Mouse (Mus musculus) midbrain, embryonic 12.5 days (tissue): ENCODE results near the gene Lgals2. TPM values are rescaled to one million over a fixed set of nuclear protein-coding genes. Genes with fewer than 3 reads are reported as not detected.

ENCODE experiments used
- ATAC-seq: fragments of 200-750 bp; cut with Nextera tagmentation; 2 replicates; pipeline ENCODE4 v1.8.0; 2017; ENCODE audit warnings: low read depth, moderate TSS enrichment, moderate library complexity; ENCODE audit not compliant: low FRiP score
- H3K27ac ChIP-seq: fragments of 300-500 bp; sonication (generic); replicated peaks from 2 replicates; pipeline ENCODE4 v1.5.1; 2016; ENCODE audit warnings: mild to moderate bottlenecking
- H3K27me3 ChIP-seq: fragments of 300-500 bp; sonication (generic); 2 replicates; pipeline ENCODE4 v1.6.1; 2016; ENCODE audit warnings: mild to moderate bottlenecking
- H3K36me3 ChIP-seq: fragments of 300-500 bp; sonication (generic); 2 replicates; pipeline ENCODE4 v1.6.1; 2016
- H3K4me1 ChIP-seq: fragments of 300-500 bp; sonication (generic); 2 replicates; pipeline ENCODE4 v1.6.1; 2016
- H3K4me2 ChIP-seq: fragments of 300-500 bp; sonication (generic); replicated peaks from 2 replicates; pipeline ENCODE4 v1.6.1; 2016; ENCODE audit warnings: mild to moderate bottlenecking, moderate library complexity
- H3K4me3 ChIP-seq: fragments of 300-500 bp; sonication (generic); 2 replicates; pipeline ENCODE4 v1.5.1; 2016; ENCODE audit warnings: mild to moderate bottlenecking
- H3K9ac ChIP-seq: fragments of 300-500 bp; sonication (generic); replicated peaks from 2 replicates; pipeline ENCODE4 v1.6.1; 2016; ENCODE audit warnings: mild to moderate bottlenecking, moderate library complexity
- H3K9me3 ChIP-seq: fragments of 300-500 bp; sonication (generic); 2 replicates; pipeline ENCODE4 v1.6.1; 2016; ENCODE audit warnings: mild to moderate bottlenecking
- WGBS: fragments of 180-500 bp; shearing (Covaris S2); methylation state at CpG from one replicate; pipeline ENCODE4 v1.1.7; 2016; 5-methylcytosine and 5-hydroxymethylcytosine counted together
- polyA plus RNA-seq: library from polyadenylated mRNA; unstranded; fragments of >200 nt; fragmentation: Nextera tagmentation; extraction: Ambion mirVana; gene quantifications from 2 replicates; pipeline ENCODE4 v1.2.1, GENCODE M21; 2016

Gene Lgals2
- polyA plus RNA-seq, 1 experiment from 2014 or later: not detected

DNA sequence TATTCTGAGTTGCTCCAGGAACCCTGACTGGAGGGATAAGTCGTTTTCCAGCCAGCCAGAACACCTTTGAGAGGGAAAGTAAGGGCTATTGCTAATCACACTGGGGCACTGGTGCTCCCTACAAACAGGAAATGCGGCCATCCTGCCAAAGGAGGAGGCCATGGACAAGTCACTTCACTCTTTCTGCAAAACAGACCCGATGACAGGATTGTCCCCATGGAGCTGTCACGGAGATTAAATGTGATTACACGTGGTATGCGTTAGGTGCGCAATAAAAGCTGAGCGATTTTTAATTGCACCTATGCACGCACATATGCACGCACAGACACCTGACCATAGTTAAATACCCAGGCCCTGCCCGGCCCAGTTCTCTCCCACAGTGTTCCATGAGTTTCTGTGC lies 14.6 kb downstream of the Lgals2 start:
- no peak overlapping the region for H3K4me3 ChIP-seq
- H3K9me3 ChIP-seq: 0 out of 2 replicates have a peak, but pooled peaks cover 2% of the 10 kb centered on the region
- WGBS: 47% methylated on average over 11 of the region's 11 CpGs
- no peaks in the 10 kb centered on the region for H3K36me3 ChIP-seq
- ATAC-seq: no peak
- H3K27ac ChIP-seq: no peak overlapping the region
- H3K9ac ChIP-seq: no peak overlapping the region
- H3K4me1 ChIP-seq: peaks cover 38% of the 10 kb centered on the region
- H3K27me3 ChIP-seq: peaks cover 60% of the 10 kb centered on the region
- no peak overlapping the region for H3K4me2 ChIP-seq

DNA sequence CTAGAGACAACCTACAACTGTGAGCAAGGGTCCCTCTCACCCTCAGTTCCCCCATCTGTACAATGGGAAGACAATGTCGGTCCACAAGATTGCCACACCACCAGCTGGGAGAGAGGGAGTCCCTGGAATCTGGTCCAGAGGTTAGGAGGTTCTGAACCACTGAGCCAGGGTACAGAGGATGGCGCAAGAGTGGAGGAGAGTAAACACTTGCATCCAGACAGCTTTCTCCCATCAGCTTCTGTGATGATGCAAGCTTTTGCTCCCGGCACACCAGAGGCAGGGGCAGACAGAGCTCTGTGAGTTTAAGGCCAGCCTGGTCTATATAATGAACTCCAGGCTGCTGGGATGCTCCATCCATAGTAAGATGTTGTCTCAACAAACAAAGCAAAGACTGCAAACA lies 15.1 kb downstream of the Lgals2 start:
- Histone ChIP-seq H3K36me3 (no peaks in the 10 kb centered on the region), H3K9me3 (0 out of 2 replicates have a peak, but pooled peaks cover 2% of the 10 kb centered on the region), H3K27ac (no peak overlapping the region), H3K27me3 (peaks cover 55% of the 10 kb centered on the region), H3K4me1 (peaks cover 44% of the 10 kb centered on the region), H3K4me3 (no peak overlapping the region), H3K9ac (no peak overlapping the region), H3K4me2 (no peak overlapping the region)
- 50% methylated on average over 3 of the region's 3 CpGs for WGBS
- no peak for ATAC-seq

DNA sequence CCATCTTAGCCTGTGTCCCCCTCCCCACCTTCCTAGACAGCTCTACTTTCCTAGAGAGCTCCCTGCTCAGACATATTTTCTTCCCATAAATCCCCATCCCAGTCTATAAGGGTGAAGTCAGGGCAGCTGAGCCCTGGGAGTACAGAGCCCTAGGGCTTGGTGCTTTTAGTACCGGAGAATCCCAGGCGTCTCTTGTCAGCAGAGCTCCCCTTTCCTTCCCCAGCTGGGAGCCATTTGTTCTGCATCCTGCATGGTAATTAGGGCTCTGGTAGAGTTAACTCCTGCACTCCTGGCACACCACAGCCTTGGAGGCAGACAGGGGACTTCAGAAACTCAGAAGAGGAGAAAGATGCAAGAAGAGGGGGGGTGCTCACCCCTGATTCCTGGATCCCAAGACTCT lies 15.6 kb downstream of the Lgals2 start:
- peaks cover 52% of the 10 kb centered on the region for H3K27me3 ChIP-seq
- no peak for ATAC-seq
- peak overlapping the region; percentile 52 for H3K27ac ChIP-seq
- H3K4me2 ChIP-seq: 0 out of 2 replicates have a peak overlapping the region, but pooled peaks have one; percentile 4
- H3K36me3 ChIP-seq: no peaks in the 10 kb centered on the region
- H3K4me1 ChIP-seq: peaks cover 46% of the 10 kb centered on the region
- no peak overlapping the region for H3K4me3 ChIP-seq
- 2% methylated on average over 2 of the region's 2 CpGs for WGBS
- H3K9me3 ChIP-seq: 0 out of 2 replicates have a peak, but pooled peaks cover 2% of the 10 kb centered on the region
- H3K9ac ChIP-seq: 0 out of 2 replicates have a peak overlapping the region, but pooled peaks have one; percentile 2

DNA sequence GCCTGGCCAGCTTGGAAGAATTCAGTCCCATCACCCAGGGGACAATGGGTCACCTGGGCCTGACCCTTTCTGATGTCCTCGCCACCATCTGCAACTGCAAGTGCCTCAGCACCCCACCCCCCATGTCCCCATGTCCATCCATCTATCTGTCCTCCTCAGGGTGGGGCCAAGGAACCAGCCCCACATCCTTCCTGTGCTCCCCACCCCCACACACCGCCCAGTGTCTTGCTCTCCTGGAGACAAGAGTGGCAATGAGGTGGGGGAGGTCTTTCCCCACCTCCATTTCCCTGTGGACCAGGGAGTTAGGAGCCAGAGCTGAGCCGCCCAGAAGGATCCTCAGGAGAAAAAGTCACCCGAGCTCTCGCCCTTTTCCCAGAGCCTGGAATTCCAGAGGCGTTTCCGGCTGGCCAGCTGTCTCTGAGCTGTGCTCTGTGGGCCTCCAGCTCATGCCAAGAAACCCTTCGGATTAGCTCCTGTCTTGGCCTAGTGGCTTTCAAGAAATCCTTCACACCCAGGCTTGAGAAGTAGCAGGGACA lies 19.2 kb downstream of the Lgals2 start:
- Histone ChIP-seq H3K4me1 (peaks cover 52% of the 10 kb centered on the region), H3K27ac (peak overlapping the region; percentile 63; the same call in 1 of the 2 replicates), H3K4me3 (no peak overlapping the region), H3K36me3 (no peaks in the 10 kb centered on the region), H3K9ac (0 out of 2 replicates have a peak overlapping the region, but pooled peaks have one; percentile 20), H3K27me3 (peaks cover 21% of the 10 kb centered on the region), H3K4me2 (no peak overlapping the region), H3K9me3 (0 out of 2 replicates have a peak, but pooled peaks cover 2% of the 10 kb centered on the region)
- WGBS: 38% methylated on average over 8 of the region's 8 CpGs
- no peak for ATAC-seq

DNA sequence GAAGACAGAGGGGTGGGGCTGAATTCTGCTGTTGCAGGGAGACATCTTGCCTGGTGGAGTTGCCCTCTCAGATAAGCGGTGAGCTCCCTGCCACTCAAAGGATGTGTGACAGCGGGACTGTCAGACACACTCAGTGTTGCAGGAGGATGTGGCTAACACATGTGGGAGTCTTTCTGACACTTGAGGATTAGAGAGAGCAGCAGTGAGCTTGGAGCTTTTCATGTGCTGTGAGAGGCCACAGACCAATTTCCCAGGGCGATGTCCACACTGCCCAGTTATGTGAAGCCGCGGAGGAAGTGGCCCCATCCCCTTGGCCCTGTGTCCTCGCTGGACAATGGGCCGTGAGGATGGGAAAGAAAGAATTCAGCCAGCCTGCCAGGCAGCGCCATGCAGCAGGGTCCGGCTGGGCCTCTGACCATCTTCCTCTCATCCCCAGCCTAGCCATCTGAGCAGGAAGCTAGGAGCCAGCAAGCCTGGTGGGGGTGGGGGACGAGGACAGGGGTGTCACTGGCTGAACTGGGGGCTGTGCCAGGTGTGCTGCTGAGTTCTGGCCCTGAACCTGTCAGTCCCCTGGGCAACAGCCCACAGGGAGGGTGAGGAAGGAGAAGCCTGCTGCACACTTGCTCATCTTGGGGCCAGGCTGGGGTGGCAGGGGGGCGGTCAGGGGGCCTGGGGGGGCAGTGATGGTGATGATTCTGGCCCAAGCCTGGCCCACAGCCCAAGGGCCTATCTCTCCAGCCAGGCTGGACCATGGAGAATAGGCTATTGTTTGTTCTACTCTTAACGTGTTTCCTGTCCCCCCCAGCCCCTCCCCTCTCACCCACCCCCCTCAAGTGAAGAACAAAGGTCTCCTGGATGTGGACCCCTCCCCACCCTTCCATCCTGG lies 19.9 kb downstream of the Lgals2 start:
- H3K4me1 ChIP-seq: peaks cover 50% of the 10 kb centered on the region
- H3K9ac ChIP-seq: peak overlapping the region; percentile 39
- no peak overlapping the region for H3K4me2 ChIP-seq
- no peak for ATAC-seq
- H3K9me3 ChIP-seq: 0 out of 2 replicates have a peak, but pooled peaks cover 2% of the 10 kb centered on the region
- H3K4me3 ChIP-seq: no peak overlapping the region
- WGBS: 7% methylated on average over 12 of the region's 12 CpGs
- peak overlapping the region; percentile 63 for H3K27ac ChIP-seq
- H3K27me3 ChIP-seq: peaks cover 15% of the 10 kb centered on the region
- no peaks in the 10 kb centered on the region for H3K36me3 ChIP-seq

DNA sequence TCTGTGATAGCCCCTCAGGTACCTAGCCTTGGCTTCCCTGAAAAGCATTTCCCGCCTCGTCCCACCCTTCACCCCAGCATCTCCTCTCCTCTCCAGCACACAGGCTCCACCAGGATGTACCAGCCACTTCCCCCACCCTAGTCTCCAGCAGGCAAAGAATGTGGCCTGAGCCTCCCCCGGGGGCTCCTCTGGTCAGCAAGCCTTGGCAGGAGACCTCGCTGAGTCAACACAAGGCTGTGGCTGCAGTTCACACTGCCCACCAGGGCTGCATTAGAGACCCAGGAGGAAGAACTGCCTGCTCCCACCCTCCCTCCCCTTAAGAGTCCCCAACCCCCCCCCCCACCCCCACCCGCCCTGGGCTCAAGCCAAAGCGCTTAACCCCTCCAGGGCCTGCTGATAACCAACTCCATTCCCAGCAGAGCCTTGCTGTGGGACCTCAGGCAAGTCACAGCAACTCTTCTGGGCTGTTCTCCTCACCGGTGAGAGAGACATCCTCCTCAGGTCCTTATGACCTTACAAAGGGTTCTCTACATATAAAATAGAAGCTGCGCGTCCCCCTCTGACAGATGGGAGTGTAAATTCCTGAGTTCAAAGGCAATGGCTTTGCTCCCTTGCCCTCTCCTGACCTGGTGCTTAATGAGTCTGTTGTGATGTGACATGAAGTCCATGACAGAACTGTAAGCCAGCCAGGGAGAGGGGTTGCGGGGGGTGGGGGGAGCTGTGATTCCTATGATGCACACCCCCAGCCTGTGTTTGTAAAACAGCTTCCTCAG lies 20.9 kb downstream of the Lgals2 start:
- peaks cover 40% of the 10 kb centered on the region for H3K4me1 ChIP-seq
- no peak for ATAC-seq

DNA sequence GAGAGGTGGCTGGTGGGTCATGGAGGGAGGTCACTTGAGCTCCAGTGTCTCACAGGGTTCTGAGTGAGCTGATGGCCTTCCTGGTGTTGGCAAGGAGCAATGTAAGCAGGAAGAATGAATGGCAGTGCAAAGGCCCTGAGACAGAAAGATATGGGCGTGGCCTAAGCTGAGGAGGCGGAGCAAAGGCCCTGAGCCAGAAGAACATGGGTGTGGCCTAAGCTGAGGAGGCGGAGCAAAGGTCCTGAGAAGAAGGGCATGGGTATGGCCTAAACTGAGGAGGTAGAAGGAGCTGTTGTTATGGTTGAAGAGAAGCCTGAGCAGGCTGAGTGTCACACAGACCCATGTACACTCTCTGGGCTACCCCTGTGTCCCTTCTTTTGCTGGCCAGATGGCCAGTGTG lies 21.7 kb downstream of the Lgals2 start:
- Histone ChIP-seq H3K27ac (peak overlapping the region; percentile 77; the same call in 1 of the 2 replicates), H3K9ac (no peak overlapping the region), H3K4me1 (peaks cover 37% of the 10 kb centered on the region), H3K4me2 (no peak overlapping the region), H3K27me3 (peaks cover 9% of the 10 kb centered on the region), H3K4me3 (no peak overlapping the region), H3K9me3 (0 out of 2 replicates have a peak, but pooled peaks cover 2% of the 10 kb centered on the region), H3K36me3 (no peaks in the 10 kb centered on the region)
- 94% methylated on average over 3 of the region's 3 CpGs for WGBS
- no peak for ATAC-seq

More for the DNA sequence above, 20.9 kb downstream of the Lgals2 start:
- Histone ChIP-seq H3K9me3 (0 out of 2 replicates have a peak, but pooled peaks cover 2% of the 10 kb centered on the region), H3K36me3 (no peaks in the 10 kb centered on the region), H3K27me3 (peaks cover 9% of the 10 kb centered on the region), H3K9ac (no peak overlapping the region), H3K27ac (0 out of 2 replicates have a peak overlapping the region, but pooled peaks have one; percentile 63), H3K4me2 (no peak overlapping the region), H3K4me3 (no peak overlapping the region)
- WGBS: 49% methylated on average over 9 of the region's 10 CpGs

DNA sequence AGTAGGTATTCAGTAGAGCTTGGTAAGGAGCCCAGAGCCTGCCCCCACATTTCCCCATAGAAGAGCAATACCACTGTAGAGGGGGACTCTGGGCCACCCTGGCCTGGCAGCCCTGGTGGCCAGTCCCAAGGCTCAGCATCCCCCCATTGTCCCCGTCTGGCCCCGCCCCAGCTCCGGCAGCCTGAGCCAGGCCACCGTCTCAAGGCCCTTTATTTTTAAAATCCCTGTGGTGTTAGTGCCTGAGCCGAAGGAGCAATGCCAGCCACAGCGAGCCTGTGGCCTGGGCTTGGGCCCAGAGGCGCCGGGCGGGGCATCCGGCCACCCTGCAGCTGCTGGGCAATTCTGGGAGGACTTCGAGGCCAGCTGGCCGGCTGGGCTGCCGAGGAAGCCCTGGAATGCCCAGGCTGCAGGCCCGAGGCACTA lies 22.6 kb downstream of the Lgals2 start:
- peak; percentile 73; the same call in 1 of the 2 replicates for ATAC-seq
- H3K27ac ChIP-seq: peak overlapping the region; percentile 77
- WGBS: 10% methylated on average over 14 of the region's 14 CpGs
- 0 out of 2 replicates have a peak, but pooled peaks cover 2% of the 10 kb centered on the region for H3K9me3 ChIP-seq
- H3K9ac ChIP-seq: 0 out of 2 replicates have a peak overlapping the region, but pooled peaks have one; percentile 28
- H3K4me3 ChIP-seq: no peak overlapping the region
- peaks cover 37% of the 10 kb centered on the region for H3K4me1 ChIP-seq
- H3K27me3 ChIP-seq: peaks cover 18% of the 10 kb centered on the region
- H3K4me2 ChIP-seq: peak overlapping the region; percentile 16
- H3K36me3 ChIP-seq: no peaks in the 10 kb centered on the region

DNA sequence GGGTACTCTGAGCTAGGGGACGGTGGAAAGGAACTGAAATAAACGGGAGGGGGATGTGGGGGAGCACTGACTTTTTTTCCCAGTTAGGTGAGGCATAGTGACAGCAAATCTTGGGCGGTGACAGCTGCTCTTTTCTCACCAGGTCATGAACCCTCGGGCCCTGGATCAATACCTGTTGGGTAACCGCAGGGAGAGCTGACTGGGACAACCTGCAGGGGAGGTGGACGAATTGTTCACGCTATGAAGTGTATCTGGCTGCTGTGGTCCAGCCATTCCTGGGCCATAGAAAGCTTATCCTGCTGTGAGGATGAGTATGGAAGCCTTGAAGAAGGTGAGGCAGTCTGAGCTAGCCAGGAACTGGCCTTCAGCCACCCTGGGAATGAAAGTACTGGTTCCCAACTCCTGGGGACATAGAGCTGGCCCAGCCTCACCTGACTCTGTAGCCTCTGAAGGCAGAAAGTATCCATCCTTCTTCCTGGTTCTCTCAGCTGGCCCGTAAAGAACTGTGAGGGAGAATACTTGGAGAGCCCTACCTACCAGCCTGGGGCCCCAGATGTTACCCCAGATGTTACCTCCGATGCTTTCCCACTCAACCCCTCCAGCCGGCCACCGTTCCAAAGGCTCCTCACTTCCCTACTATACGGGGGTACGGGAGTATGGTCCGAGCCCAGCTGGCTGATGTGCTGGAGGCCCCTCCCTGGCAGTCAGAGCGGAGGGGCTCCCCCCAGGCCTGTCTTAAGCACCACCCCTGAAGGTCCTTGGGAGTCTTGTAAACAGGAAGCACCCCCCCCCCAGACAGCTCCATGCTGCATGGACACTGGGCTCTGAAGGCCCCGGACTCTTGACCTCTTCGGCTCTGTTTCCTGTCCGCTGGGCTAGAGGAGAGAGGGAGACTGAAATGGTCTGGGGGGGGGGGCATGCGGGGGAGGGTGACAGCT lies 23.3 kb downstream of the Lgals2 start:
- no peak overlapping the region for H3K4me2 ChIP-seq

DNA sequence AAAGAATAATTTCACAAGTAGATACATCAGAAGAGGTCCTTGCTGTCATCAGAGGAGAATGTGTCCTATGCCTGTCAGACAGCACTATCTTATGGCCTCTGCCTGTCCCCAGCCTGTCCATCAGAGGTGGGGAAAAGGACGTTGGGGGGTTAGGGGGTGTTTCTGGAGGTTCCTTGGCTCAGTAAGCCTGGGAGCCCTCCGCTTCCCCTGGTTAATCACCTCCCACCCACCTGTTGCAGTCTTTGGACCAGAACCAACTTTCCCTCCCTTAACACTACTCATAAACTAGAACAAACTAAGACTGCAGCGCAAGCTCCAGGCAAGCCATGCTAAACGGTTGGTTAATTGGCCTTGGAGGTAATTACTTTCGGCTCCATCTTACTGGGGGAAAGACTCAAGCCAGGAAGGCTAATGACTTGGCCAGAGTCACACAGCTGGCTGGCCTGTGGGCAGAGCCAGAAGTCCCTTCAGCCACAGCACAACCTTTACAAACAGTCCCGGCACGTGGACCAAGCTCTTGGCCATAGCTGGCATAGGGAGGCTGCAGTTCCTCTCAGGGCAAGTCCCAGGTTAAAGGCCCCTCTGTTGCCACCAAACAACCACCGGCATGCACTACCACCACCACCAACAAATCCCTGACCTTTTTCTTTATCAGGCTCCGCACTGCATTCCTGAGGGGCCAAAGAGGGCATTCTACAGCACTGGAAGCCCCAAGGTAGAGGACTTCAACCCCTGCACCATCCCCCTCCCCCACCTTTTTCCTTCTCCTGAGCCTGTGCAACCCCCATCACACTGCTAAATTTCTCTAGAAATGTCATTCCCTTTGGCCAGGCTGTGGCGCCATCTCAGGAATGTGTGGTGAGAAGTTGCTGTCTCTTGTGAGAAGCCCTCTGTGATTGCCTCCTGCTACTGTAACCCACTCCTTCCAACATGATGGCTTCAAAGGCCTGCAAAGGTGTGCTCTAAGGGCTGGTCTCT lies 24.3 kb downstream of the Lgals2 start:
- no peaks in the 10 kb centered on the region for H3K36me3 ChIP-seq
- WGBS: 77% methylated on average over 10 of the region's 10 CpGs
- no peak overlapping the region for H3K9ac ChIP-seq
- peaks cover 34% of the 10 kb centered on the region for H3K4me1 ChIP-seq
- H3K9me3 ChIP-seq: no peaks in the 10 kb centered on the region
- no peak overlapping the region for H3K4me2 ChIP-seq
- peaks cover 31% of the 10 kb centered on the region for H3K27me3 ChIP-seq
- ATAC-seq: no peak
- H3K4me3 ChIP-seq: no peak overlapping the region
- H3K27ac ChIP-seq: no peak overlapping the region

More for the DNA sequence above, 23.3 kb downstream of the Lgals2 start:
- Histone ChIP-seq H3K9me3 (0 out of 2 replicates have a peak, but pooled peaks cover 2% of the 10 kb centered on the region), H3K9ac (no peak overlapping the region), H3K27ac (peak overlapping the region; percentile 77), H3K4me1 (peaks cover 37% of the 10 kb centered on the region), H3K36me3 (no peaks in the 10 kb centered on the region), H3K27me3 (peaks cover 25% of the 10 kb centered on the region), H3K4me3 (no peak overlapping the region)
- WGBS: 57% methylated on average over 18 of the region's 19 CpGs
- ATAC-seq: no peak
